ENCODE assay signal across 8 mouse cellular contexts in the genomic region with DNA sequence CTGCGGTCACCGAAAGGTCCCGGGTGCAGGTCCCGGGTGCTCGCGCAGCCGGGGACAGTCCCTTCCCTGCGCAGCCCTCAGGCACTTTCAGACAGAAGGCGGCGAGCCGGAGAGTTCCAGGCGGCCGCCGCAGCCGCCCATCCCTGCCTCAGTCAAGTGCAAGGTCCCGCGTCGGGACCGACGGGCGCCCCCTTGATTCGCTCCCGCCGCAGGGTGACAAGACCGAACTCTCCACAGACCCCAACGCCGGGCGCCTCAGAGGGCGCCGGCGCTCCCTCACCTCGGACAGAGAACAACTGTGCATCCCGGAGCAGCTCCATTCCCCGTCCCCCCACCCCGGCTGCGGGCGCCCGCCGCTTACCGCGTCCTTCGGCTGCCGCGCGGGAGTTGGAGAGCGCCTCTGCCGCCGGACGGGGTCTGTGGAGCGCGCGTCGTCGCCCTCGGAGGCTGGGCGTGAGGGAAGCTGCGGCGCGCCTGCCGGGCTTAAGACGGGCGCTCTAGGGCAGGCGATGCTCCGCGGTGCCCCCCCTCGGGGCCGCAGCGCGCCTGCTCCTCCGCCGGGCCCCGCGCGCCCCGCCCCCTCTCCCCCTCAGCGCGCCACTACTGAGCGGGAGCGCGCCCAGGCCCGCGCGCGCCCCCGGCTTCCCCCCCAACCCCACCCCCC. TPM values are rescaled to one million over a fixed set of nuclear protein-coding genes. Genes with fewer than 3 reads are reported as not detected.
DNase-seq lines count a peak whose midpoint lies in the region; ATAC-seq and TF ChIP-seq lines count a peak whose summit lies in the region.

A gene (minus strand): TSS at position 528 of the 664 bp plus-strand sequence.

- H3K36me3 ChIP-seq in lung, postnatal 0 days (ENCODE audit: insufficient read depth, low read length) = no peaks in the 10 kb centered on the region
- no peaks in the 10 kb centered on the region for H3K36me3 ChIP-seq in midbrain, embryonic 11.5 days (ENCODE audit: control insufficient read depth, insufficient read depth, low read length)

- 2% methylated on average over 50 of the region's 85 CpGs for whole genome bisulfite sequencing in lung, postnatal 0 days
- WGBS in midbrain, embryonic 11.5 days = under 1% methylated on average over 61 of the region's 85 CpGs

- H3K9ac ChIP-seq in lung, postnatal 0 days (replicated peaks; ENCODE audit: low read depth) = no peak within 1 kb of the TSS
- peak within 1 kb of the TSS; percentile 66 for H3K9ac ChIP-seq in midbrain, embryonic 11.5 days (ENCODE audit: low read length)

- TF ChIP-seq EP300 in lung, postnatal 0 days (IDR thresholded peaks at IDR 0.05) = no peak

- peak within 1 kb of the TSS; percentile 68 for H3K4me2 ChIP-seq in lung, postnatal 0 days (replicated peaks; ENCODE audit: low read depth, low read length)
- peak within 1 kb of the TSS; percentile 87 for H3K4me2 ChIP-seq in midbrain, embryonic 11.5 days

- no peaks in the 10 kb centered on the region for H3K9me3 ChIP-seq in lung, postnatal 0 days (ENCODE audit: low read length)
- no peaks in the 10 kb centered on the region for H3K9me3 ChIP-seq in midbrain, embryonic 11.5 days (ENCODE audit: control insufficient read depth, low read length)

- no peak within 1 kb of the TSS for H3K27ac ChIP-seq in lung, postnatal 0 days (ENCODE audit: low read length)
- H3K27ac ChIP-seq in midbrain, embryonic 11.5 days (ENCODE audit: low read depth, low read length) = 0 out of 2 replicates have a peak within 1 kb of the TSS, but pooled peaks have one; percentile 16

- H3K27me3 ChIP-seq in lung, postnatal 0 days (replicated peaks; ENCODE audit: insufficient read depth, low read length) = peaks cover 21% of the 10 kb centered on the region
- H3K27me3 ChIP-seq in midbrain, embryonic 11.5 days (ENCODE audit: control insufficient read depth, insufficient read depth, low read length) = peaks cover 7% of the 10 kb centered on the region; the same call in 1 of the 2 replicates

- H3K4me3 ChIP-seq in lung, postnatal 0 days (ENCODE audit: low read depth, low read length) = peak within 1 kb of the TSS; percentile 43
- peak within 1 kb of the TSS; percentile 63 for H3K4me3 ChIP-seq in midbrain, embryonic 11.5 days (ENCODE audit: low read depth, low read length)

- H3K4me1 ChIP-seq in lung, postnatal 0 days (ENCODE audit: insufficient read depth, low read depth, low read length) = 0 out of 2 replicates have a peak, but pooled peaks cover 5% of the 10 kb centered on the region
- H3K4me1 ChIP-seq in midbrain, embryonic 11.5 days (ENCODE audit: control insufficient read depth, insufficient read depth, low read length) = peaks cover 2% of the 10 kb centered on the region

- peak; percentile 16 for DNase-seq in adrenal gland, postnatal 14 days
- no peak for DNase-seq in adrenal gland, postnatal 4 days (ENCODE audit: low spot score in 2 of 2)
- peak; percentile 7 for DNase-seq in lung, postnatal 0 days (ENCODE audit: low spot score)
- no peak for DNase-seq in lung, postnatal 25 days (ENCODE audit: low spot score)
- peak; percentile 14 to 54 for DNase-seq in layer of hippocampus, postnatal 10 days (ENCODE audit: low spot score in 2 of 2)
- DNase-seq in midbrain, embryonic 11.5 days (ENCODE audit: low spot score, missing footprints) = peak; percentile 96
- DNase-seq in yolk sac, embryonic 10.5 days (ENCODE audit: low spot score) = peak; percentile 9

- no peak for TF ChIP-seq CTCF in lung, postnatal 0 days (IDR thresholded peaks at IDR 0.05)

- peak; percentile 62 for ATAC-seq in lung, postnatal 0 days
- peak; percentile 55 for ATAC-seq in frontal cortex, adult (ENCODE audit: low TSS enrichment)
- peak; percentile 93 for ATAC-seq in midbrain, embryonic 11.5 days (ENCODE audit: low FRiP score)

RNA-seq across cellular contexts. Expression of the gene that starts here (rescaled TPM):
- 0.11 TPM in 1 of 2 replicates, not detected in the other for total RNA-seq in adrenal gland, postnatal 14 days (2021)
- total RNA-seq in adrenal gland, postnatal 4 days (2021) = 1 to 10 TPM in 1 of 2 experiments, under 1 TPM in 1; 0.87 to 2.1 TPM
- 1.0 and 1.6 TPM in 2 replicates for polyA plus RNA-seq in lung, postnatal 0 days (2015; fragmentation: Nextera tagmentation; extraction: Ambion mirVana)
- 10 to 100 TPM; 12.1 to 15.4 TPM for total RNA-seq in layer of hippocampus, postnatal 10 days (2021)
- 4.3 and 4.5 TPM in 2 replicates for polyA plus RNA-seq in midbrain, embryonic 11.5 days (2014; fragmentation: Nextera tagmentation; extraction: Ambion mirVana)

Comparison
In these comparisons a context has a peak if more than half of its experiments do, and no peak if none do; other contexts are left out.
1. RNA of the gene that starts here (total RNA-seq): 12.1 to 15.4 TPM in layer of hippocampus, postnatal 10 days; 0.87 to 2.1 TPM in adrenal gland, postnatal 4 days and 0.11 TPM in adrenal gland, postnatal 14 days; every median in the first group is over 4 times any median in the second.
2. DNase-seq: peak in lung, postnatal 0 days (single experiment), layer of hippocampus, postnatal 10 days (2 of 2), midbrain, embryonic 11.5 days (single experiment) and yolk sac, embryonic 10.5 days (single experiment); none in adrenal gland, postnatal 4 days (0 of 2) and lung, postnatal 25 days (single experiment).
3. Peak in DNase-seq in adrenal gland, postnatal 14 days; RNA of the gene not detected or under 1 TPM.
4. Peak in every context shown above with its lines, with median percentiles within 50 percentile points of each other: ATAC-seq.